Mouse (Mus musculus) myocyte (in vitro differentiated cells): ENCODE measurements around the gene Itga4.

Experiments
- MYOD1 ChIP-seq, 3 experiments: IDR thresholded peaks; one replicate each; pipeline ENCODE4 v1.6.1; 2011; ENCODE audit warnings: control low read depth in 2 of 3, low read depth in 2 of 3, mild to moderate bottlenecking in 2 of 3, moderate library complexity in 1 of 3; ENCODE audit not compliant: insufficient read length in 2 of 3, control insufficient read depth in 1 of 3
- POLR2A ChIP-seq: IDR thresholded peaks from one replicate; pipeline ENCODE4 v1.6.1; 2011; ENCODE audit warnings: low read depth, mild to moderate bottlenecking, control low read depth, moderate library complexity; ENCODE audit not compliant: insufficient read length
- REST ChIP-seq: IDR thresholded peaks from one replicate; pipeline ENCODE4 v1.6.1; 2011; ENCODE audit warnings: mild to moderate bottlenecking, control low read depth, moderate library complexity; ENCODE audit not compliant: insufficient read depth, insufficient read length

DNA sequence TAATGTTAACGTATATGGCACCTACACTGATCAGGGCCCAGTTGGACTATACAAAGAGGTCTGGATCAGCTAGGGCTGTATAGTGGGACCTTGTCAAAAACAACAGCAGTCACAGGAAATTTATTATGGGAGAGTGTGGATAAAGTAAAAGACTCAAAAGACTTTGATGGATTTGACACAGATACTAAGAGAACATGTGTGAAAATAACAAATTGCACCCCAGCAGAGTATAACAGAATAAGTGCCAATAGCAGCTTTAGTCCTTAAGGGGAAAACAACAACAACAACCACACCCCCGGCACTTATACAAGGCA is 116.9 kb downstream of the Itga4 start:
- TF ChIP-seq REST (no peak), POLR2A (no peak), MYOD1 (IDR thresholded peaks at IDR 0.05; ENCODE audit: control insufficient read depth in 1 of 3, insufficient read length in 2 of 3, low read depth in 2 of 3) (no peak)
